16 mouse cellular contexts compared by ENCODE assay signal in the genomic region with DNA sequence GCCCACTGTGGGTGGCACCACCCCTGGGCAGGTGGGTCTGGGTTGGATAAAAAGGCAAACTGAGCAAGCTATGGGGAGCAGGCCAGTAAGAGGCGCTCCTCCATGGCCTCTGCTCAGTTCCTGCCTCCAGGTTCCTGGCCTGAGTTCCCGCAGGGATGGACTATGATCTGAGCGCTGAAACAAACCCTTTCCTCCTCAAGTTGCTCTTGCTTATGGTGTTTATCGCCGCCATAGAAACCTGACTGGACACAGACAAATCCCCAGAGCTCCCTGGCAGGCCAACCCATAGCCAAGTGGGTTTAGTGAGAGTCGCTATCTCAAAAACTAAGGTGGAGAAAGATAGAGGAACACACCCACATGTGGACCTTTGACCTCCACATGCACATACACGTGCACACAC.
DNase-seq lines count a peak whose midpoint lies in the region; ATAC-seq lines count a peak whose summit lies in the region.
"Had no signal": no experiment of that assay in that cellular context is flagged by ENCODE, and none has a peak within 500 bp of the region (broad histone marks: within the 10 kb centered on the region; RNA-seq: fewer than 3 reads in every experiment).

No protein-coding gene starts in this region.

- no peaks in the 10 kb centered on the region for H3K9me3 ChIP-seq in lung, embryonic 15.5 days
- H3K9me3 ChIP-seq in intestine, embryonic 15.5 days = no peaks in the 10 kb centered on the region
- H3K9me3 ChIP-seq in stomach, embryonic 15.5 days = no peaks in the 10 kb centered on the region
- H3K9me3 ChIP-seq: embryonic facial prominence, embryonic 15.5 days; limb, embryonic 13.5 days; midbrain, embryonic 10.5 days; neural tube, embryonic 12.5 days had no signal

- no peak overlapping the region for H3K4me3 ChIP-seq in lung, embryonic 15.5 days
- H3K4me3 ChIP-seq in intestine, embryonic 15.5 days (replicated peaks) = no peak overlapping the region
- no peak overlapping the region for H3K4me3 ChIP-seq in stomach, embryonic 15.5 days (replicated peaks)
- H3K4me3 ChIP-seq: embryonic facial prominence, embryonic 15.5 days; limb, embryonic 13.5 days; midbrain, embryonic 10.5 days; neural tube, embryonic 12.5 days had no signal

- H3K4me1 ChIP-seq in lung, embryonic 15.5 days = peaks cover 80% of the 10 kb centered on the region
- H3K4me1 ChIP-seq in intestine, embryonic 15.5 days (replicated peaks) = peaks cover 45% of the 10 kb centered on the region
- peaks cover 48% of the 10 kb centered on the region for H3K4me1 ChIP-seq in stomach, embryonic 15.5 days

- 70% methylated on average over 7 of the region's 7 CpGs for WGBS in lung, embryonic 15.5 days
- WGBS in intestine, embryonic 15.5 days = 61% methylated on average over 7 of the region's 7 CpGs
- WGBS in stomach, embryonic 15.5 days = 57% methylated on average over 7 of the region's 7 CpGs

- no peak overlapping the region for H3K4me2 ChIP-seq in lung, embryonic 15.5 days
- no peak overlapping the region for H3K4me2 ChIP-seq in intestine, embryonic 15.5 days (replicated peaks)
- H3K4me2 ChIP-seq in stomach, embryonic 15.5 days = no peak overlapping the region
- H3K4me2 ChIP-seq: embryonic facial prominence, embryonic 15.5 days; hindbrain, embryonic 14.5 days; limb, embryonic 13.5 days; neural tube, embryonic 12.5 days had no signal

- no peaks in the 10 kb centered on the region for H3K36me3 ChIP-seq in lung, embryonic 15.5 days
- H3K36me3 ChIP-seq in intestine, embryonic 15.5 days = no peaks in the 10 kb centered on the region
- no peaks in the 10 kb centered on the region for H3K36me3 ChIP-seq in stomach, embryonic 15.5 days
- H3K36me3 ChIP-seq: embryonic facial prominence, embryonic 15.5 days; limb, embryonic 13.5 days; midbrain, embryonic 10.5 days; neural tube, embryonic 12.5 days had no signal

- DNase-seq in kidney, adult 18-20 months = peak; percentile 33
- no peak for DNase-seq in kidney, adult 9 months
- DNase-seq in lung, postnatal 25 days (ENCODE audit: low spot score) = no peak
- no peak for DNase-seq in urinary bladder, postnatal 25 days (ENCODE audit: low spot score)
- DNase-seq: cerebellum, postnatal 10 days; gastrocnemius, postnatal 25 days; layer of hippocampus, adult 9-11 months; thymus, postnatal 25 days had no signal

- no peaks in the 10 kb centered on the region for H3K27me3 ChIP-seq in lung, embryonic 15.5 days
- no peaks in the 10 kb centered on the region for H3K27me3 ChIP-seq in intestine, embryonic 15.5 days (replicated peaks)
- no peaks in the 10 kb centered on the region for H3K27me3 ChIP-seq in stomach, embryonic 15.5 days (replicated peaks)
- H3K27me3 ChIP-seq: embryonic facial prominence, embryonic 15.5 days; limb, embryonic 13.5 days; neural tube, embryonic 12.5 days had no signal

- H3K9ac ChIP-seq in lung, embryonic 15.5 days = no peak overlapping the region
- no peak overlapping the region for H3K9ac ChIP-seq in intestine, embryonic 15.5 days
- no peak overlapping the region for H3K9ac ChIP-seq in stomach, embryonic 15.5 days
- H3K9ac ChIP-seq: embryonic facial prominence, embryonic 15.5 days; hindbrain, embryonic 14.5 days; limb, embryonic 13.5 days; neural tube, embryonic 12.5 days had no signal

- H3K27ac ChIP-seq in lung, embryonic 15.5 days = peak overlapping the region; percentile 91
- H3K27ac ChIP-seq in intestine, embryonic 15.5 days = peak overlapping the region; percentile 77
- peak overlapping the region; percentile 57; the same call in 1 of the 2 replicates for H3K27ac ChIP-seq in stomach, embryonic 15.5 days
- H3K27ac ChIP-seq: embryonic facial prominence, embryonic 15.5 days; hindbrain, embryonic 14.5 days; limb, embryonic 13.5 days; midbrain, embryonic 10.5 days; neural tube, embryonic 12.5 days had no signal

- no peak for ATAC-seq in lung, embryonic 15.5 days (ENCODE audit: borderline replicate concordance, extremely low read depth, low FRiP score, low TSS enrichment)
- peak; percentile 42; the same call in 1 of the 2 replicates for ATAC-seq in intestine, embryonic 15.5 days
- no peak for ATAC-seq in stomach, embryonic 15.5 days (ENCODE audit: insufficient read depth, low FRiP score, low read depth)
